Mouse (Mus musculus): ENCODE measurements around the gene Ces2b.
"Not testable (repeated sequence)": the region's sequence is repeated elsewhere in the genome, so short reads cannot be mapped to it uniquely, and the experiment has no call there.

Gene Ces2b

DNA sequence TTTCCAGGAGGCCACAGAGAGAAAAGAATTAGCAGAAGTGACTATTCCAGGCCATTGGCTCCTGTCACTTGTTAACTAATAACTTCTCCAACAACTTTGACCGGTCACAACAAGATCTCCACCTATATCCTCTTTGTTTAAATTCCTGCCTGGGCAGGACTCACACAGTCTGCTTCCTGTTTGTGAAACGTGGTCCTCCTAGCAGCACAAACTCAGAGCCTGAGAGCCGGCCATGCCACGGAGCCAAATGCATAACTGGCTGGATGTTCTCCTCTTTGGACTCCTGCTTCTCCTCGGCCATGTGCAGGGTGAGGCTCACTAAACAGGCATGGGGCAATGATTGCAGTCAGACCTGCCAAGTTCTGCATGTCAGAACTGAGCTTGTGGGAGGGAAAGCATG lies at the start of gene Ces2b:
Ces2b (plus strand) TSS at position 133 of the 400 bp plus-strand sequence.
- DNase-seq (ENCODE audit: low spot score in 2 of 2): no peak

DNA sequence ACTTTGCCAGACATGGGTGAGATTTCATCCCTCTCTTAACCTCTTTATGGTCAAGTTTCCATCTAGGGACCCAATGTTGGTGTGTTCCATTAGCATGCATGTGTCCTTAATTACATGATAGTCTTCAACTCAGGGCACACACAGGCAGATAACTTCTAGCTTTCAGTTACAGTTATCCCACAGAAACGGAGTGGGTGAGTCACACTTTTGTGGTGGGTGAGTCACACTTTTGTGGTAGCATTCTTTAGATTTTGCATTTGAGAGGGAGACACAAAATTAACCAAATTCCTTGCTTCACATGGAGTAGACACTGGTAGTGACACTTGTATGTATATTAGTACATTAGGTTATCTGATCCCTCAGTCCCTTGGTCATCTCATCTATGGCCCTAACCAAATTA lies 44.3 kb upstream of the Ces2b start:
- no peak for DNase-seq (ENCODE audit: low spot score in 2 of 2)

DNA sequence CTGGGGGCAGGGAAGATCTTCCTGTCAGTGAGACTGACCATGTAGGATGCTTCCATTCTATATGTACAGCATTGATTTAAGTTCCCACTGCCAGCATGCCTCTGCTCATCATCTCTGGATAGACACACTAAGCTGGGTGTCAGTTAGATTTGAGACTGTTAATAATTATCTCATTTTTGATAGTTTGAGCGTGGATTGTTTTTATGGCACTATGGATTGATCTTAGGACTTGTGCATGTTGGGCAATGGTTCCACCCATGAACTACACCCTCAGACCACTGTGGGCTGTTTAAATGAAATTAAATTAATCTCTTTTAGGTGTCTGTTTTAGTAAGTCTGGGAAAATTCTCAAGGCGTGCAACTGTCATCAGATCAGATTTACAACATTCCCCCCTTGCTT lies 42.4 kb upstream of the Ces2b start:
- no peak for DNase-seq (ENCODE audit: low spot score in 2 of 2)

DNA sequence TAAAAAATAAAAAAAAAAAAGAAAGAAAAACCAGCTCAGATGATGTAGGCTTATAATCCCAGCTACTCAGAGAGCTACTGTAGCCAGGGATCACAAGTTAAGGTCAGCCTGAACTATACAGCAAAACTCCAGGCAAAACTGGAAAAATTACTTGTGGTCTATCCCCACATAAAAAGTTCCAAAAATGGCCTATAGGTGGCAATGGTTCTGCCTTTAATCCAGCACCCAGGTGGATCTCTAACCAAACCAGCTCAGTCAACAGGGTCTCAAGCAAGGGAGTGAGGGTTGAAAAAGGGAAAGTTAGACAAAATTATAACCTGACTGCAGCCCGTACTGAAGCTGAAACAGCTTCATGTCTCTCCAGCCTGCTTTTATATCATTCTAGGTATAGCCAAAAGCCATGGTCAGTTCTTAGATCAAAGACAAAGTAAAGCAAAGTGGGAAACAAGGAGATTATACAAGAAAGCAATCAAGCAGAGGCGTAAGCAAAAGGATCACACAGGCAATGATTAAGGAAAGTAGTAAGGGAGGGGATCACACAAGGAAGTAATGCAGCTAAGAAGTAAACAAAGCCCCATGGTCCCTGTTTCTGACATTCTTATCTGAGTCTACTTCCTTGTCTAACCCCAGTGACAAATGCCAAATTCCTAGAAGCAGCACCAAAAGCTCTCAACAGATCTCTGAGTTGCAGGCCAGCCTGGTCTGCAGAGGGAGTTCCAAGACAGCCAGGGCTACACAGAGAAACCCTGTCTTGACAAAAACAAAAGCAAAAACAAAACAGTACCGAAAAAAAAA lies 41.3 kb upstream of the Ces2b start:
- no peak for DNase-seq (ENCODE audit: low spot score in 2 of 2)

DNA sequence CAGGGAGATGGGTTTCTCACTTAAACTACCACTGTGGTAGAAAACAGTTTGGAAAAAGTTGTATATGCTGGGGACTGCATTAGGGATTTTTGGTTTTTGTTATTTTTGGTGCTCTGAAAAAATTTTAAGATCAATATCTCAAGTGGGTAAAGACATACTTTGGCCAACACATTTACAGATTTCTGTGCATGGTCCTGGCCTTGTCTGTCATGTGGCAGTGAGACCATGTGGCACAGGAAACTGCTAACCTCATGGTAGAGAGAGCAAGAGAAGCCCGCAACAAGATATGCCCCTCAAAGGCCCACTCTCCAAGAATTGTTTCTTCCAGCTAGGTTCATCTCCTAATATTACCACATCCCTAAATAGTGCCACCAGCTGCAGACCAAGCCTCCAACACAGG lies 32.0 kb upstream of the Ces2b start:
- DNase-seq (ENCODE audit: low spot score in 2 of 2): no peak

DNA sequence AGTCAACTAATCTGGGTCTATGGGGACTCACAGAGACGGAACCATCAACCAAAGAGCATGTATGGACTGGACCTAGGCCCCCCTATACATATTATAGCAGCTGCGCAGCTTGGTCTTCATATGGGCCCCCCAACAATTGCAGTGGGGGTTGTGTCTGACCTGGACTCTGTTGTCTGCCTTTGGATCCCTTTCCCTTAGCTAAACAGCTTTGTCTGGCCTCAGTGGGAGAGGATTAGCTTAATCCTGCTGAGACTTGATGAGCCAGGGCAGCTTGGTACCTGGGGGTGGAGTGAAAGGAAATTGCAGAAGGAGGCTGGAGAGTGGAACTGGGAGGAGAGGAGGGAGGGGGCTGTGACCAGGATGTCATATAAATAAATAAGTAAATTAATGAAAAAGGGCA lies 25.2 kb upstream of the Ces2b start:
- no peak for DNase-seq (ENCODE audit: low spot score in 2 of 2)

DNA sequence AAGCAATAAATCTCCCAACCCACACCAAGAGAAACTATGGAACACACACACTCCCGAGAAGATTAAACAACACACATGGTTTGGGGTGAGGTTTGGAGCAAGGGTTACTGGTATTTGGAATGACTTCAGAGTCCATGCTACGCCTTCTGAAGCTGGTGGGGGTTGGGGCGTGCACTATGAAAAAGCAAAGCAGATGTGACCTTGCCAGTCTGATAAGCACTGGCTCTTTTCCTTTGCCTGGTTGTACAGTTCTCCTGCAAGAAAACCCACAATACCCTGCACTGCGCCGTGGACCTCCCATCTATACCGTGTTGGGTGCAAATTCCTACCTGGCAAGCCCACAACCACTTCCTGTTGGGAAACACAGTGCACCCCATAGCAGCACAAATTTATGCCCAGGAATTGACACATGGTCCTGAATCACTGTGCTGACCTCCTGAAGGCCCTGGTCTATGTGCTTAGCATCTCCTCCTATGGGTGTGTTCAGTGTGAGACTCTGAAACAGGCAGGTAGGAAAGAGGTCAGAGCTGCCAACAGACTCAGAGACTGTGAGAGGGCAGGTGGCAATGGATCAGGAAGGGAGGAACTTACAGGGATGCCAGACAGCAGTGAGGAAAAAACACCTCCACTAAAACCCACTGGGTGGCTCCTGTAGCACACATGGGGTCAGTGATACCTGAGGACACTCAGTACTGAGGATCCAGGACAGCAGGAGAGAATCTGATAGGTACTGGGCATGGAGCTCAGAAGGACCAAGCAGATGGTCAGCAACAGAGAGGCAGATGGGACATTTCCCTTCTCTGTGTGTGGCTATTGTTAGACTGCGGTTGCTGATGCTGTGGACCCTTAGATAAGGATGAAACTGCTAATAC lies 22.6 kb upstream of the Ces2b start:
- no peak for DNase-seq (ENCODE audit: low spot score in 2 of 2)

DNA sequence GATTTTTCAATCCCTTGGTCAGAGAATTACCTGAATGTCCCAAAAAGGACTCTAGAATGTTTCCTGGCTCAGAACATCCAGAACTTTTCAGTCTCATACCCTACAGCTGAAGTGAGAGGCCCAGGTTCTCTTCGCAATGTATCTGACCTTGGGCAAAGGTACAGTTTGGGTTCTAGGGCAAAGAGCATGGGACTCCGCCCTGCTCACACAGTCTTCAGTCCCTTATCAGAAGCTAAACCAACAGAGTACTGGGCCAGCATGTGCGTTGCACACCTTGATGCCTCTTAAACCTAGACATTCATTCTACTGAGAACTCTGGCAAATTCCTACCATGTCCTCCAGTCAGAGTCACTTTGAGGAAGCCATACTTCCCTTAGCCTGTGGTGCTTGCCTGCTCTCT lies 21.9 kb upstream of the Ces2b start:
- no peak for DNase-seq (ENCODE audit: low spot score in 2 of 2)

DNA sequence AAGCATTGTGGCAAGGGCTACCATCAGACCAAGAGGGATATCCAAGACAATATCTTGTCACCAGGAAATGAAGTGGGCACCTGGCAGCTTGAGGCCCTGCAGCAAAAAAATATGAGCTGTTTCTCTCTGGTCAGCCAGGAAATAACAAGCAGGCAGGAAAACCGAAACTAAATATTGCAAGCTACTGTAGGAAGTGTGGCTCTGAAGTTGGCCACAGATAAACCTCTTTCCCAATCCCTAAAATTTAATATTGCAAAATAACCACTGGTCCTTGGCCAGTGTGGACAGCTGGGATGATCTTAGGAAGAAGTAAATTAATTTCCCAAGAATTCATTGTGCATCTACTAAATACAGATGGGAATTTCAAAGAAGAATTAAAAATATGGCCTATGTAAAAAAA lies 4.5 kb upstream of the Ces2b start:
- no peak for DNase-seq (ENCODE audit: low spot score in 2 of 2)

DNA sequence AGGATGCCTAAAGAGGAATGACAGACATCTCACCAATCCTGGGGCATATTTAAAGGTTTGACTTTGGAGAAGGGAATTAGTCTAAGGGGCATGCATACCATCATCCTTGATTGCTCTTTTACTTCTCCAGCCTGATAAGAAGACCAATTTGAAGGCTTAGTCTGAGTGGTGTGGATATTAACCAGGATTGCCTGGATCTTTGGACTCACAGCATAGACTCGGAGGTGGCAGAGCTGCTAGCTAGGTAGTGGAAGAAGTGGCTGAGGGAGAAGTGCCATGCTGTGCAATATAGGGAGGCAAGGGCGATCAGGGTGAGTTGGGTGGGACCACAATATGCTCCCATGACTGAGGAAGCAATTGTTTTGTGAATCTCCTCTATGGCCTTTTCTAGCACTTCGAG lies 3.2 kb upstream of the Ces2b start:
- DNase-seq (ENCODE audit: low spot score in 2 of 2): no peak

DNA sequence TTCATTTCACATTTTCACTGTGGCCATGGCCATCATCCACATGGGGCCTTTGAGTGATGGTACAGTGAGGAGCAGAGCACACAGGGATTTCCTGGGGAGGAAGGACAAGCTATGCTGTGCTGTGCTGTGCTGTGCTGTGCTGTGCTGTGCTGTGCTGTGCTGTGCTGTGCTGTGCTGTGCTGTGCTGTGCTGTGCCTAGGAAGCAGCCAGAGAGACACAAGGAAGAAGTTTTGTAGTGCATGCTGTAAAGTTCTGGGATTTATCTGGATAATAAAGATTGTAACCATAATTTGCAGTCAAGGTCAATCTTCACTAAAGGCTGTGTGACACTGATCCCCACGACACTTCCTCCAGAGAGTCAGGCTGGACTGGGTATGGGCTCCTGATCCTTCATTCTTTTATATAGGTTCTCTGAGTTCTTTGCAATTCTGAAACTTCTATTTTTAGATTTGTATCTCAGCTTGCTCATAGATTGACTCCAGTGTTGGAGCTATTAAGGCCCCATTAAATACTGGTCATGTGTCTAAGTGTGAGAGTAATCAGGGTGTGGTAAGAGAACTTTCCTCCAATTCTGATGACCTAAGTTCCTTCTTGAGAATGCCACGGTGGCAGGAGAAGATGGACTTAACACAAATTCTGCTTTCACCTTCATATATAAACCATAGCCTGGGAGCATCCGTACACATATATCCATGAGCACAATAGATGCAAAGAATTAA lies 10.1 kb downstream of the Ces2b start:
- no peak for DNase-seq (ENCODE audit: low spot score in 2 of 2)

DNA sequence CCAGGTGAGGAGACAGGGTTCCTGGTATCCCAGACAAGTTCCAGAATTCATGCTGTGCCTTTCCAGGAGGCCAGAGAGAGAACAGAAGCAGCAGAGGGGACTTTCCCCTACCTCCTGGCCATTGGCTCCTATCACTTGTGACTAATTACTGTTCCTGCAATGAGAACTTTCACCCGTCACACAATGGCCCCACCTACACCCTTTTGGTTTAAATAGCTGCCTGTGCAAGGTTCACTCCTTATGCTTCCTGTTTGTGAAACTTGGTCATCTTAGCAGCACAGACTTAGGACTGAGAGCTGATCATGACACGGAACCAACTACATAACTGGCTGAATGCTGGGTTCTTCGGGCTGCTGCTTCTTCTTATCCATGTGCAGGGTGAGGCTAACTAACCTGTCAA lies 15.5 kb downstream of the Ces2b start, which contains the start of gene Ces2c:
Ces2c (plus strand) TSS at position 238 of the 400 bp plus-strand sequence.
- DNase-seq (ENCODE audit: low spot score in 2 of 2): no peak

DNA sequence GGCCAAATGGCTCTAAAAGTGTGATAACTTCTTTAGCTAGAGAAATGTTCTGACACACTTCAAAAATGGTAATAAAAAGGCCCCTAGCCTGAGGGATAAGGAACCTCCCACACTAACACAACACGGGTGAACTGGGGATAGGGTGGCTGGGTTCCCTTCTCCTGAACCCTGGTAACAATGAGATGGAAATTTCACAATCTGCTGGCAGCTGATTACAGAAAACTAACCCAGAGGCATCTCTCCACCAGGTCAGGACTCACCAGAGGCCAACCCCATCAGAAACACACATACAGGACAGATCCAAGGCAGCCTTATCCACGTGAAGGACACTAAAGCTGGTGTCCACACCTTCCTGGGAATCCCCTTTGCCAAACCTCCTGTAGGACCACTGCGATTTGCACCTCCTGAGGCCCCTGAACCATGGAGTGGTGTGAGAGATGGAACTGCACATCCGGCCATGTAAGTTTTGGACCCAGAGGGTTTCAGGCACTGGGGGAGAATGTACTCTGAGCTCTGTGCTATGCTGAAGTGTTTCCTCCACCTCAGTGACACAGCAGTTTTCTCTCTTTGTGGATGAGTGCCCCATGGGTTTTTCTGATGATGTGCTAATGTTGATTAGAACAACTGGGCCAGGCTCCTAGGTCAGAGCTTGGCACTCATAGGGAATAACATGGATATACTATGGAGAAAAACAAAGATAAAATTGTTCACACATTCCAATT lies 16.5 kb downstream of the Ces2b start:
- DNase-seq (ENCODE audit: low spot score in 2 of 2): no peak

DNA sequence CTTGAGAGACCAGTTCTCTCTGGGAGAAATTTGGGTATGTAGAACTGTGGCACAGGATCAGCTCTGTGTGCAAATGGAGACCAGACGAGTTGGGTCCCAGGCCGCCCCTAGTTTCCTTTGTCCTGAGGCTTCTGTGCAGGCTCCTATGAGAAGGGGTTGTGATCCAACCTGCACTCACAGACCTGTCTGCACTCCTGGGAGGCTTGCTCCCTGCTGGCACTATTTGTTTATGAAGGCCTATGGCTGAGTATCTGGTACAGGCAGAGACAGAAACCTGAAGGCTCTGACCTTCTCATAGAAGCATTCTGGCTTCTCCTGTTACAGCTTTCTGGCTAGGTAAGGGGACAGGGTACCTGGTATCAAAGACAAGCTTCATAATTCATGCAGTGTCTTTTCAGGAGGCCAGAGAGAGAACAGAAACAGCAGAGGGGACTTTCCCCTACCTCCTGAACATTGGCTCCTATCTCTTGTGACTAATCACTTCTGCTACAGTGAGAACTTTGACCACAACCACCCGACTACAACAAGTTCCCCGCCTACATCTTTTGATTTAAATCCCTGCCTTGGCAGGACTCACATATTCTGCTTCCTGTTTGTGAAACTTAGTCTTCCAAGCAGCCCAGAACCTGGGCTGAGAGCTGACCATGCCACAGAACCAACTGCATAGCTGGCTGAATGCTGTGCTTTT lies 35.6 kb downstream of the Ces2b start:
- DNase-seq (ENCODE audit: low spot score in 2 of 2): not testable (repeated sequence)

DNA sequence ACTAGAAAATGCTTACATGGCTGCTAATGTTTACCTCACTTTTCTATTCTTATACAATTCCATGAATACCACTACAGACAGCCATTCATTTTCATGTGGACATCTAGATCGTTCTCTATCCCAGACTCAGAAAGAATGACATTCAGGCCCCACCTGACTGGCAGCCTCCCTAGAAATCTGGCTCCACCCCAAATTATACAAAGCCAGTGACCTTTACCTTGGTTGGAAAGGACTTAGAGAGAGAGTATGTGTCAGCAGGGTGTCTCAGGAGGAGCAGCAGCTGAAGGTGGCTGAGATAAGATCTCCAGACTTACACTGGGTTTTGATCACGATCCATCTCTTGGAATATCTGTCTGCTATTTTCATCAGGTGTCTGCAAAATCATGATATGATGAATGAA lies 37.5 kb downstream of the Ces2b start:
- not testable (repeated sequence) for DNase-seq (ENCODE audit: low spot score in 2 of 2)

DNA sequence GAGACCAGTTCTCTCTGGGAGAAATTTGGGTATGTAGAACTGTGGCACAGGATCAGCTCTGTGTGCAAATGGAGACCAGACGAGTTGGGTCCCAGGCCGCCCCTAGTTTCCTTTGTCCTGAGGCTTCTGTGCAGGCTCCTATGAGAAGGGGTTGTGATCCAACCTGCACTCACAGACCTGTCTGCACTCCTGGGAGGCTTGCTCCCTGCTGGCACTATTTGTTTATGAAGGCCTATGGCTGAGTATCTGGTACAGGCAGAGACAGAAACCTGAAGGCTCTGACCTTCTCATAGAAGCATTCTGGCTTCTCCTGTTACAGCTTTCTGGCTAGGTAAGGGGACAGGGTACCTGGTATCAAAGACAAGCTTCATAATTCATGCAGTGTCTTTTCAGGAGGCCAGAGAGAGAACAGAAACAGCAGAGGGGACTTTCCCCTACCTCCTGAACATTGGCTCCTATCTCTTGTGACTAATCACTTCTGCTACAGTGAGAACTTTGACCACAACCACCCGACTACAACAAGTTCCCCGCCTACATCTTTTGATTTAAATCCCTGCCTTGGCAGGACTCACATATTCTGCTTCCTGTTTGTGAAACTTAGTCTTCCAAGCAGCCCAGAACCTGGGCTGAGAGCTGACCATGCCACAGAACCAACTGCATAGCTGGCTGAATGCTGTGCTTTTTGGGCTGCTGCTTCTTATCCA lies 55.0 kb downstream of the Ces2b start:
- not testable (repeated sequence) for DNase-seq (ENCODE audit: low spot score in 2 of 2)

Data from frontal cortex, postnatal 25 days (tissue).